Mouse (Mus musculus): ENCODE measurements around the gene Sergef. TPM values are rescaled to one million over a fixed set of nuclear protein-coding genes. Genes with fewer than 3 reads are reported as not detected.

Gene Sergef
- polyA plus RNA-seq, 1 experiment from 2014 or later, result 9.3 TPM

DNA sequence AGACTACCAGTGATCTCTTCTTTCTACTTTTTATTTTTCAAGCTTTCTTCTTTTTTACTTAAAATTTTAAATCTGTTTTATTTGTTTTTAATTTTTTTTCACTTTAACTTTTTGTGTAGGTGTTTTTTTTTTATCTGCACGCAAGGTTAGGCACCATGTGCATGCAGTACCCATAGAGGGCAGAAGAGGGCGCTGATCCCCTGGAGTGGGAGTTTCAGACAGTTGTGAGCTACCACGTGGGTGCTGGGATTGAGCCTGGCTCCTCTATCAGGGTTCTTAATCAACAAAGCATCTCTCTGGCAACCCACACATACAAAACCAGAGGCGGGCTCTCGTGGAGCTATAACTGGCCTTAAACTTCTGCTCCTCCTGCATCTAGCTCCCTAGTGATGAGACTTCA lies 123.6 kb downstream of the Sergef start:
- no peaks in the 10 kb centered on the region for H3K36me3 ChIP-seq
- H3K4me3 ChIP-seq, result no peak overlapping the region
- H3K4me1 ChIP-seq (replicated peaks), result no peaks in the 10 kb centered on the region
- WGBS, result 74% methylated on average over 5 of the region's 5 CpGs
- no peak overlapping the region for H3K4me2 ChIP-seq
- no peak for ATAC-seq (replicated peaks; ENCODE audit: insufficient number of reproducible peaks, insufficient read depth, low FRiP score, low read depth)
- no peak overlapping the region for H3K27ac ChIP-seq
- no peaks in the 10 kb centered on the region for H3K9me3 ChIP-seq (replicated peaks)
- no peak overlapping the region for H3K9ac ChIP-seq
- no peaks in the 10 kb centered on the region for H3K27me3 ChIP-seq

GRCm38 (mm10) chr7:46514981-46515380 lies 124.6 kb downstream of the Sergef start:
- H3K4me1 ChIP-seq (replicated peaks), result no peaks in the 10 kb centered on the region; the same call in 1 of the 2 replicates
- WGBS, result 88% methylated on average over 8 of the region's 8 CpGs
- no peak overlapping the region for H3K9ac ChIP-seq
- no peaks in the 10 kb centered on the region for H3K9me3 ChIP-seq (replicated peaks)
- H3K36me3 ChIP-seq, result no peaks in the 10 kb centered on the region
- H3K27ac ChIP-seq, result no peak overlapping the region
- ATAC-seq (replicated peaks; ENCODE audit: insufficient number of reproducible peaks, insufficient read depth, low FRiP score, low read depth), result no peak
- H3K27me3 ChIP-seq, result no peaks in the 10 kb centered on the region
- H3K4me3 ChIP-seq, result no peak overlapping the region
- no peak overlapping the region for H3K4me2 ChIP-seq

GRCm38 (mm10) chr7:46513562-46513961 lies 126.0 kb downstream of the Sergef start:
- ATAC-seq (replicated peaks; ENCODE audit: insufficient number of reproducible peaks, insufficient read depth, low FRiP score, low read depth), result no peak
- no peak overlapping the region for H3K27ac ChIP-seq
- H3K4me2 ChIP-seq, result no peak overlapping the region
- no peaks in the 10 kb centered on the region for H3K36me3 ChIP-seq
- no peak overlapping the region for H3K9ac ChIP-seq
- WGBS, result 76% methylated on average over 8 of the region's 8 CpGs
- no peaks in the 10 kb centered on the region for H3K9me3 ChIP-seq (replicated peaks)
- no peak overlapping the region for H3K4me3 ChIP-seq
- no peaks in the 10 kb centered on the region for H3K27me3 ChIP-seq
- H3K4me1 ChIP-seq (replicated peaks), result no peaks in the 10 kb centered on the region; the same call in 1 of the 2 replicates

DNA sequence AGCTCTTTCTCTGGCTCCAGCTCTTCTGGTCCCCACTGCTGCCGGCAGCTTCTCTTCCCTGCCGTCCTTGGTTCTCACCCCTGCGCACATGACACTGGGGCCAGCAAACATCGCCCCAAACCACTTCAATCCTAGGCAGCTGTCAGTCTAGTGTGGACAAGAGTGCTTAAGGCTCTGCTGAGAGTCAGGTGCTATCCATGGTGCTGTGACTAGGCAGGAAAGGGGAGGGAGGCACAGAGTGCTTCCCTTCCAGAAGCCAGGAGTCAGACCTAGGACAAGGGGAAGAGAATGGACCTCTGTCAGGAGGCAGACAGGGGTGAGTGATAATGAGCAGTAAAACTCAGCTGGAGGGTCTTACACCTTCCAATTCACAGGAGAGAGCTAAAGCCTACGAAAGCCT lies 126.8 kb downstream of the Sergef start:
- H3K4me3 ChIP-seq, result no peak overlapping the region
- WGBS, result 37% methylated on average over 5 of the region's 5 CpGs
- no peak overlapping the region for H3K4me2 ChIP-seq
- H3K27me3 ChIP-seq, result no peaks in the 10 kb centered on the region
- H3K27ac ChIP-seq, result no peak overlapping the region
- H3K36me3 ChIP-seq, result no peaks in the 10 kb centered on the region
- ATAC-seq (replicated peaks; ENCODE audit: insufficient number of reproducible peaks, insufficient read depth, low FRiP score, low read depth), result no peak
- H3K9ac ChIP-seq, result no peak overlapping the region
- no peaks in the 10 kb centered on the region; the same call in 1 of the 2 replicates for H3K4me1 ChIP-seq (replicated peaks)
- H3K9me3 ChIP-seq (replicated peaks), result no peaks in the 10 kb centered on the region

DNA sequence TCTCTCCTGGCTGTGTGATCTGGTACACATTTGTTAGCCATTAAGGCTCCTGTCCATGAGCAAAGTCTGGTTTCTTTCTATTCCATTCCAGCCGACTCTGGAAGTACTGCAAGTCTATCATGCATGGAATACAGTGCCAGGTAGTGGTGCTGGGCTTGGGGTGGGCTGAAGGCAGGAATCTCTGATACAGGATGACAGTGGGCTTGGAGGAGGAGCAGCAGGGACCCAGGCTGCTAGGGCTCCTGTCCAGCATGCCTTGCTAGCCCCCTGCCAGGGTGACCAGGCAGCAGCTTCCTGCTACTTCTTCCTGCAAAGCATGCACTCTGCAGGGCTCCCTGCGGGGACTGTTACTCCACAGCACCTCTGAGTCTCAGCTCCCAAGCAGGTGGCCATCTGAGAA lies 128.8 kb downstream of the Sergef start:
- 42% methylated on average over 2 of the region's 2 CpGs for WGBS

DNA sequence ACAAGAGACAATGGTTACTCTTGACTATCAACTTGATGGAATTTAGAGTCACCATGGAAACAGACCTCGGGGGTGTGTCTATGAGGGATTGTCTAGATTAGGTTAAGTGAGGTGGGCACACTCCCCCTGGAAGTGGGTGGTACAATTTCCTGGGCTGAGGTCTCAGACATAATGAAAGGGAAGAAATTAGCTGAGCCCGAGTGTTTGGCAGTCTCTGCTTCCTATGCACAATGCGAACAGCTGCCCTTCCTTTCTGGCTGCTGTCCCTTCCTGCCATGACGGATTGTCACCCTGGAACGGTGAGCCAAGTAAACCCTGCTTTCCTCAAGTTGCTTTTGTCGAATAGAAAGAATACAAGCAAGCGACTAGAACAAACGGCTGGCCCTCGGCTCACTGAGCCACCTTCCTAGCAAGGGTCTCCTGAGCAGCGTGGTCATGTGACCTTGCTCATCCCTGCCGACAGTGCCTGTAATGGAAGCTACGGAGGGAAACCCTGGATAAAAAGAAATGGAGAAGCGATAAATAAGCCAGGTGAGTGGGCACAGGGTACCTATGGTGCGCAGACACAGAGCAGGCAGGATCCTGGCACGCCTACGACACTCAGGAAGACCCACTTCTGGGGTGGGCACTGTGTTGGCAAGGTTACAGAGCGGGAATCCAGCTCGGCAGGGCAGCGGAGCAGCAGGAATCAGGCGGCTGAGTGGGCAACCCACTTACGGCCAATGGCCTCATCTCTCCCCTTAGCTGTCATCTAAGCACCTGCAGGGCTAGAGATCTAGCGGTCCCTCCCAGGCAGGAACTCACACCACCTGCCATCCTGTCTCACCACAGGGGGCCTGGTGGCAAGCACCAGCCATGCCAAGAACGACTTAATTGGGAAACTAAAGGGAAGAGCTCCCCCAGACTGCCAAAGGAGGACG lies 130.0 kb downstream of the Sergef start:
- WGBS, result 62% methylated on average over 24 of the region's 24 CpGs
- Histone ChIP-seq H3K27me3 (no peaks in the 10 kb centered on the region), H3K4me2 (no peak overlapping the region), H3K4me1 (replicated peaks) (no peaks in the 10 kb centered on the region; the same call in 1 of the 2 replicates), H3K36me3 (no peaks in the 10 kb centered on the region), H3K27ac (no peak overlapping the region), H3K9ac (no peak overlapping the region), H3K9me3 (replicated peaks) (no peaks in the 10 kb centered on the region), H3K4me3 (no peak overlapping the region)
- ATAC-seq (replicated peaks; ENCODE audit: insufficient number of reproducible peaks, insufficient read depth, low FRiP score, low read depth), result no peak; the same call in 1 of the 2 replicates

More for the DNA sequence above, 128.8 kb downstream of the Sergef start:
- Histone ChIP-seq H3K36me3 (no peaks in the 10 kb centered on the region), H3K4me2 (no peak overlapping the region), H3K4me1 (replicated peaks) (no peaks in the 10 kb centered on the region; the same call in 1 of the 2 replicates), H3K4me3 (no peak overlapping the region), H3K27ac (no peak overlapping the region), H3K9me3 (replicated peaks) (no peaks in the 10 kb centered on the region), H3K27me3 (no peaks in the 10 kb centered on the region), H3K9ac (no peak overlapping the region)
- no peak for ATAC-seq (replicated peaks; ENCODE audit: insufficient number of reproducible peaks, insufficient read depth, low FRiP score, low read depth)

GRCm38 (mm10) chr7:46508590-46509318 lies 130.9 kb downstream of the Sergef start:
- H3K27ac ChIP-seq, result no peak overlapping the region
- no peak for ATAC-seq (replicated peaks; ENCODE audit: insufficient number of reproducible peaks, insufficient read depth, low FRiP score, low read depth)
- no peak overlapping the region for H3K9ac ChIP-seq
- H3K4me1 ChIP-seq (replicated peaks), result no peaks in the 10 kb centered on the region; the same call in 1 of the 2 replicates
- H3K27me3 ChIP-seq, result no peaks in the 10 kb centered on the region
- H3K4me3 ChIP-seq, result no peak overlapping the region
- no peak overlapping the region for H3K4me2 ChIP-seq
- no peaks in the 10 kb centered on the region for H3K36me3 ChIP-seq
- H3K9me3 ChIP-seq (replicated peaks), result no peaks in the 10 kb centered on the region
- 81% methylated on average over 12 of the region's 12 CpGs for WGBS

DNA sequence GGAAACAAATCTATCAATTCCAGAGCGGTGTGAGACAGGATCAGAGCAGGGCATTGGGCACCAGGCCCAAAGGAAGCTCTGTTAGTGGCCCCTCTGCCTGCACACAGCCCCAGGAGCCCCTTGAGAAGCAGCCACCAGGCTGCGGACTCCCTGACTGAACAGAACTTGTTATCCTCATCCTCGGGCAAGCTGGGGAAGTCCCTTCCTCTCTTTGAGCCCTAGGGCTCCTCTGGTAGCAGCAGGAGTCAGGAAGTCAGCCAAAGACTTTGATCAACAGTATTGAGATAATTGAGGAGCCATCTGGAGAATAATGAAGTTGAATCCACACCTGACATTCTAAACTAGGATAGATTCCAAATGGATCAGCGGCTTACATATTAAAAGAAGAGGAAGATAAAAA lies 135.4 kb downstream of the Sergef start:
- ATAC-seq (replicated peaks; ENCODE audit: insufficient number of reproducible peaks, insufficient read depth, low FRiP score, low read depth), result no peak
- 43% methylated on average over 4 of the region's 4 CpGs for WGBS
- Histone ChIP-seq H3K4me1 (replicated peaks) (no peaks in the 10 kb centered on the region), H3K36me3 (no peaks in the 10 kb centered on the region), H3K4me3 (no peak overlapping the region), H3K4me2 (no peak overlapping the region), H3K9ac (no peak overlapping the region), H3K9me3 (replicated peaks) (no peaks in the 10 kb centered on the region), H3K27ac (no peak overlapping the region), H3K27me3 (no peaks in the 10 kb centered on the region)

DNA sequence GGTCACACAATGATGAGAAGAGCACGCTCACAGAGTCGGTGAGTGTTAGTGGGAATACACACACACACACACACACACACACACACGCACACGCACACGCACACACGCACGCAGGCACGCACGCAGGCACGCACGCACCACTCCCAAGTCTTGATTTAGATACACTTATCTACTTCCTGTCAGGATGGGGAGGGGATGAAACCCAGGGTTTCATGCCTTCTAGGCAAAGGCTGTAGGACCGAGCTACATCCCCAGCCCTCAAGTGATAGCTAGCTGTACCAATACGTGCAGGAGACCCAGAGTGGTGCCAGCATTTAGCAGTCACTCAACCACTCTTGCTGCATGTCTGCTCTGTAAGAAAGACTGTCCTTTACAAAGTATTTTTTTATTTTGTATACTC lies 137.0 kb downstream of the Sergef start:
- no peak overlapping the region for H3K27ac ChIP-seq
- ATAC-seq (replicated peaks; ENCODE audit: insufficient number of reproducible peaks, insufficient read depth, low FRiP score, low read depth), result no peak
- no peaks in the 10 kb centered on the region for H3K9me3 ChIP-seq (replicated peaks)
- no peak overlapping the region for H3K4me3 ChIP-seq
- H3K9ac ChIP-seq, result no peak overlapping the region
- no peak overlapping the region for H3K4me2 ChIP-seq
- 59% methylated on average over 13 of the region's 13 CpGs for WGBS
- no peaks in the 10 kb centered on the region for H3K27me3 ChIP-seq
- H3K36me3 ChIP-seq, result no peaks in the 10 kb centered on the region
- H3K4me1 ChIP-seq (replicated peaks), result no peaks in the 10 kb centered on the region

DNA sequence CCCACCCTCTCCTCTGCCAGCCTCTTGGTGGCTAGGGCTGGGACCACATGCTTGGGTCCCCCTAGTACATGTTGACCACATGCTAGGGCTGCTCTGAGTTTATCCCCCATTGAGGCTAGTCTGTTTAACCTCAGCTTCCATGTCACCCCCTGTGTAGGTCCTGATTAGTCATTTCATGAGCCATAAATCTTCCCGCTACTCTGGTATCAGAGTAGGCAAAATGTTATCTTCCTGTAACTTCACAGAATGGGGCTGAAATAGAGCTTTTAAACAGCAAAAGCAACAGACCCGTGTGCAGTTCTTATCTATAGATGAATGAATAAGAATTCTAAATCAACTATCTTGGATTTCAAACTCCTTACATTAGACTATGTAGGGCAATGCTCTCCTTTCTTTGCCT lies 138.1 kb downstream of the Sergef start:
- Histone ChIP-seq H3K4me3 (no peak overlapping the region), H3K36me3 (no peaks in the 10 kb centered on the region), H3K9ac (no peak overlapping the region), H3K27me3 (no peaks in the 10 kb centered on the region), H3K4me2 (no peak overlapping the region), H3K27ac (no peak overlapping the region), H3K9me3 (replicated peaks) (no peaks in the 10 kb centered on the region), H3K4me1 (replicated peaks) (no peaks in the 10 kb centered on the region)
- 58% methylated on average over 2 of the region's 2 CpGs for WGBS
- no peak for ATAC-seq (replicated peaks; ENCODE audit: insufficient number of reproducible peaks, insufficient read depth, low FRiP score, low read depth)

DNA sequence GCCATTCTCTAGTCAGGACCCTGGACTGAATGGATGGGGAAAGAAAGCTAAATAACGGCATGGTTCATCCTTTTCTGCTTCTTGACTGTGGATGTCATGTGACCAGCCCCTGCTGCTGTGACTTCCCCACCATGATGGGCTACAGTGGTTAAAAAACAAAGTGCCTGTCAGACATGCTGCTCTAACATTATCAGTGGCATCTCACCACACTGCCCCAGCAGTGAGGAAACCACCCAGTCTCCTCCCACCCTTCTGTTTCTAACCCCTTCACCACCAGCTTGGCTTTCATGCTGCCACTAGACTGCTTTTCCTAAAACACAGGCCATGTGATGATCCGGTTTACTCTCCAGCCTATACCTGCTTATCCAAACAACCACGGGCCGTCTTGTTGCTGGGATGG lies 140.0 kb downstream of the Sergef start:
- WGBS, result 88% methylated on average over 4 of the region's 4 CpGs

More for the DNA sequence above, 140.0 kb downstream of the Sergef start:
- Histone ChIP-seq H3K4me3 (no peak overlapping the region), H3K36me3 (no peaks in the 10 kb centered on the region), H3K4me1 (replicated peaks) (no peaks in the 10 kb centered on the region), H3K4me2 (no peak overlapping the region), H3K9me3 (replicated peaks) (no peaks in the 10 kb centered on the region), H3K27ac (no peak overlapping the region), H3K27me3 (no peaks in the 10 kb centered on the region), H3K9ac (no peak overlapping the region)
- ATAC-seq (replicated peaks; ENCODE audit: insufficient number of reproducible peaks, insufficient read depth, low FRiP score, low read depth), result no peak
